Mouse (Mus musculus): ENCODE data around the gene Slit1. TPM values are rescaled to one million over a fixed set of nuclear protein-coding genes. Genes with fewer than 3 reads are reported as not detected.

The Slit1 gene
- polyA plus RNA-seq, 1 experiment from 2014 or later = 26.7 TPM

GRCm38 (mm10) chr19:41606208-41606987 lies 137.1 kb downstream of the Slit1 start:
- H3K9ac ChIP-seq = no peak overlapping the region
- H3K27me3 ChIP-seq (replicated peaks) = no peaks in the 10 kb centered on the region
- no peak for ATAC-seq (replicated peaks)
- H3K4me1 ChIP-seq = no peaks in the 10 kb centered on the region
- no peaks in the 10 kb centered on the region for H3K9me3 ChIP-seq
- WGBS = 79% methylated on average over 10 of the region's 10 CpGs
- H3K4me2 ChIP-seq = no peak overlapping the region
- no peak overlapping the region for H3K4me3 ChIP-seq
- H3K27ac ChIP-seq = no peak overlapping the region
- no peaks in the 10 kb centered on the region; the same call in 1 of the 2 replicates for H3K36me3 ChIP-seq (replicated peaks)

DNA sequence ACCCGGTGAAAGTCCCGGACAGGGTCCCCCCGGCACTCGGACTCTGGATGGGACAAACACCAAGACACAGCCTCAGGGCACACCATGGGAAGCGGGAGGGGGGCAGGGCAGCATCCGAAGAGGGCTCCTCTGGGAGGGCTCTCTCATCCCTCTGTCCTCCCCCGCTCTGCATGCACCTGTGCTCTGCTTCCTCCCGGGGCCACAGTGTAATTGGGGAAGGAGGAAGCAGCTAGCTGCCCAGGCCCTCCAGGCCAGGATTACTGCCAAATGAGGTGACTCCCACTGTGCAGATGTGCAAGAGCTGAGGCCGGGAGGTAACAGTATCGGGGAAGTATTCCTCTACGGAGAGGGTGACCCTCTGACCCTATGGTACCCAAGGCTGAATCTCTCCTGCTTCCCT lies 142.8 kb downstream of the Slit1 start:
- Histone ChIP-seq H3K27ac (no peak overlapping the region), H3K36me3 (replicated peaks) (no peaks in the 10 kb centered on the region), H3K4me3 (no peak overlapping the region), H3K9me3 (no peaks in the 10 kb centered on the region), H3K9ac (no peak overlapping the region), H3K4me2 (no peak overlapping the region), H3K4me1 (no peaks in the 10 kb centered on the region), H3K27me3 (replicated peaks) (no peaks in the 10 kb centered on the region)
- WGBS = 38% methylated on average over 11 of the region's 11 CpGs
- no peak for ATAC-seq (replicated peaks)

DNA sequence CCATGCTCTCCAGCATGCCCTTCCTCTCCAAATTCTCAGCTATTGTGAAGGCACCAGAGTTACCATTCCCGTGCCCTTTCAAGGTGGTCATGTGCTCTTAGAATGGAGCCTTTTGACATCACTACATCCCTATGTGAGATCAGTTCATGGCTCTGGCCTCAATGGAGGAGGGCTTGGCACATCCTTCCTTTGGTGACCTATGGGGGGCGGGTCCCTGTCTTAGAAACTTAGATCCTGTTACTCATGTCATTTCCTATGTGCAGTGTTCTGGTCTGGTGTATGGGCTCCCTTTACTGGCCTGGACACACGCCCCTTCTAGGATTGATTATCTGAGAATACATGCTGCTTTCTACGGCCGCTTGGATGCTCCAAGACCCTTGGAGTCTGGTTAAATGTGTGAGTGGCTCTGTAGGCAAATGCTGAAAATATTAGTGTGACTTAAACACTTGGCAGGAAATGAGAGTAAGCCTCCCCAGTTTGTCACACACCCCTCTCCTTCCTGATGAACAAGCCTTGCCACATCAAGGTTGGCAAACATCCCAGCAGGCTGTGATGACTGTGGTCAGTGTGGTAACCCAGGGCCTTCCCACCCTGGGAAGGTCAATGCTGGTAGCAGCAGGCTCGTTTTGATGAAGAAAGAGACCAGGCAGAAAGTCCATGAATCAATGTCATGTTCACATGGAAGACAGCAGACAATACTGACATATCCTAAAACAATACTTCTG lies 146.1 kb downstream of the Slit1 start:
- H3K9me3 ChIP-seq = no peaks in the 10 kb centered on the region
- no peaks in the 10 kb centered on the region for H3K27me3 ChIP-seq (replicated peaks)
- ATAC-seq (replicated peaks) = no peak
- H3K4me2 ChIP-seq = no peak overlapping the region
- no peaks in the 10 kb centered on the region for H3K4me1 ChIP-seq
- no peaks in the 10 kb centered on the region for H3K36me3 ChIP-seq (replicated peaks)
- no peak overlapping the region for H3K27ac ChIP-seq
- H3K4me3 ChIP-seq = no peak overlapping the region
- 87% methylated on average over 6 of the region's 6 CpGs for WGBS
- no peak overlapping the region for H3K9ac ChIP-seq

DNA sequence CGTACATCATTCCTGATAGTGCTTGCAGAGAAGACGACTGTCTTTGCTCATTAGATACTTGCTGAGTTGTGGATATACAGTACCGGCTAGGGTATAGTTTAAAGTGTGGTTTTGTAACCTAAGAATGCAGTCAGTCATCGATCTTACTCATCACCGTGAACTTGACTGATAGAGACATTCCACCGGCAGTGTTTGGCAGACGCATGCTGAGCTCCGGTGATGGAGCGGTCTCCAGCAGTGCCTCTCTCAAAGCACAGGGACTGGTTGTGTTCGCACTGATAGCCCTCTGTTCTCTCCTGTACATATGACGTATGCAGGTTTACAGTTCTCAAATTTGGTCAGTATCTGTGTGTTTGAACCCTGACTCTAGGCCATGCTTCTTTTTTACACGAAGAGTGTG lies 151.7 kb downstream of the Slit1 start:
- Histone ChIP-seq H3K27me3 (replicated peaks) (no peaks in the 10 kb centered on the region), H3K4me1 (no peaks in the 10 kb centered on the region), H3K36me3 (replicated peaks) (no peaks in the 10 kb centered on the region), H3K9ac (no peak overlapping the region), H3K27ac (no peak overlapping the region), H3K4me2 (no peak overlapping the region), H3K9me3 (no peaks in the 10 kb centered on the region), H3K4me3 (no peak overlapping the region)
- ATAC-seq (replicated peaks) = no peak
- WGBS = 78% methylated on average over 12 of the region's 12 CpGs

- no peaks in the 10 kb centered on the region for H3K36me3 ChIP-seq (replicated peaks)
- H3K27me3 ChIP-seq (replicated peaks) = no peaks in the 10 kb centered on the region
- no peak overlapping the region for H3K9ac ChIP-seq
- H3K4me3 ChIP-seq = no peak overlapping the region
- ATAC-seq (replicated peaks) = no peak
- H3K4me1 ChIP-seq = no peaks in the 10 kb centered on the region
- H3K4me2 ChIP-seq = no peak overlapping the region
- 77% methylated on average over 8 of the region's 8 CpGs for WGBS
- no peak overlapping the region for H3K27ac ChIP-seq
- H3K9me3 ChIP-seq = no peaks in the 10 kb centered on the region
Measured at GRCm38 (mm10) chr19:41589681-41590080, 153.8 kb downstream of the Slit1 start.

DNA sequence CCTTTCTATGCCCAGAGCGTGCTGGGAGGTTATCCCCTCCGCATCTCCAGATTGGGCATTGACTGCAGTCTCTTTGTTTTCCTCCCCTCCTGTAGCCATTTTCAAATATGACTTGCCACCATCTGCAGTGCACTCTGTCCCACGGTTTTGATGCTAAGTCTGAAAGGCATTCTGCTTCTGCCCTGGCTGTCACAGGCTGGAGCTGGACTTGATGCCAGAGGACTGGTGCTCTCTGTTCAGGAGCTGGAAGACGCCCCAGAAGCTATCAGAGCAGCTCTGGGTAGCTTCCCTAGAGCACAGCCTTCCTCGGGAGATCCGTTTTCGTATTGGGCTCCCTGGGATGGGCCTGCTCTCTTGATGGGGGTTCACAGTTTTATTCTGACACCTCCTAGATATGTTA lies 154.4 kb downstream of the Slit1 start:
- no peaks in the 10 kb centered on the region for H3K9me3 ChIP-seq
- no peak overlapping the region for H3K4me2 ChIP-seq
- no peaks in the 10 kb centered on the region for H3K36me3 ChIP-seq (replicated peaks)
- no peak overlapping the region for H3K4me3 ChIP-seq
- H3K27ac ChIP-seq = no peak overlapping the region
- ATAC-seq (replicated peaks) = no peak
- no peaks in the 10 kb centered on the region for H3K4me1 ChIP-seq
- 83% methylated on average over 7 of the region's 7 CpGs for WGBS
- no peak overlapping the region for H3K9ac ChIP-seq
- no peaks in the 10 kb centered on the region for H3K27me3 ChIP-seq (replicated peaks)

GRCm38 (mm10) chr19:41587431-41588222 lies 155.8 kb downstream of the Slit1 start:
- no peak for ATAC-seq (replicated peaks)
- Histone ChIP-seq H3K36me3 (replicated peaks) (peaks cover 9% of the 10 kb centered on the region; the same call in 1 of the 2 replicates), H3K4me3 (no peak overlapping the region), H3K27me3 (replicated peaks) (no peaks in the 10 kb centered on the region), H3K9me3 (no peaks in the 10 kb centered on the region), H3K4me2 (no peak overlapping the region), H3K4me1 (no peaks in the 10 kb centered on the region), H3K9ac (no peak overlapping the region), H3K27ac (no peak overlapping the region)
- 80% methylated on average over 20 of the region's 20 CpGs for WGBS

- ATAC-seq (replicated peaks) = no peak
- peaks cover 18% of the 10 kb centered on the region; the same call in 1 of the 2 replicates for H3K36me3 ChIP-seq (replicated peaks)
- H3K9ac ChIP-seq = no peak overlapping the region
- no peaks in the 10 kb centered on the region for H3K27me3 ChIP-seq (replicated peaks)
- 92% methylated on average over 10 of the region's 10 CpGs for WGBS
- no peaks in the 10 kb centered on the region for H3K9me3 ChIP-seq
- H3K27ac ChIP-seq = no peak overlapping the region
- no peaks in the 10 kb centered on the region for H3K4me1 ChIP-seq
- H3K4me2 ChIP-seq = no peak overlapping the region
- no peak overlapping the region for H3K4me3 ChIP-seq
Measured at GRCm38 (mm10) chr19:41586752-41587151, 156.7 kb downstream of the Slit1 start.

DNA sequence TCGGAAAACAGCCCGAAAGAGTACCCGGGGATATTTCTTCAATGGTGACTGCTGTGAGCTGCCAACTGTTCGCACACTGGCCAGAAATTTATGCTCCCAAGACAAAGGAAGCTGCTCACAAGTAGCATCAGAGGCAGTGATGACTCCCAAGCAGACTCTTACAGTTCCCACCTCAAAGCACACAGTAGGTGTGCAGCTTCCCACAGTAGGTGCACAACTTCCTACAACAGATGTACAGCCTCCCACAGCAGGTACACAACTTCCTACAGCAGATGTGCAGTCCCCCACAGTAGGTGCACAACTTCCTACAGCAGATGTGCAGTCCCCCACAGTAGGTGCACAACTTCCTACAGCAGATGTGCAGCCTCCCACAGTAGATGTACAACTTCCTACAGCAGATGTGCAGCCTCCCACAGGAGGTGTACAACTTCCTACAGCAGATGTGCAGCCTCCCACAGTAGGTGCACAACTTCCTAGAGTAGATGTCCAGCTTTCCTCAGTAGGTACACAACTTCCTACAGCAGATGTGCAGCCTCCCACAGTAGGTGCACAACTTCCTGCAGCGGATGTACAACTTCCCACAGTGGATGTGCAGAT lies 160.4 kb downstream of the Slit1 start:
- Histone ChIP-seq H3K4me2 (no peak overlapping the region), H3K36me3 (replicated peaks) (peaks cover 20% of the 10 kb centered on the region; the same call in 1 of the 2 replicates), H3K4me1 (no peaks in the 10 kb centered on the region), H3K9ac (no peak overlapping the region), H3K9me3 (no peaks in the 10 kb centered on the region), H3K4me3 (no peak overlapping the region), H3K27ac (no peak overlapping the region), H3K27me3 (replicated peaks) (no peaks in the 10 kb centered on the region)
- WGBS = 98% methylated on average over 5 of the region's 5 CpGs
- no peak for ATAC-seq (replicated peaks)

DNA sequence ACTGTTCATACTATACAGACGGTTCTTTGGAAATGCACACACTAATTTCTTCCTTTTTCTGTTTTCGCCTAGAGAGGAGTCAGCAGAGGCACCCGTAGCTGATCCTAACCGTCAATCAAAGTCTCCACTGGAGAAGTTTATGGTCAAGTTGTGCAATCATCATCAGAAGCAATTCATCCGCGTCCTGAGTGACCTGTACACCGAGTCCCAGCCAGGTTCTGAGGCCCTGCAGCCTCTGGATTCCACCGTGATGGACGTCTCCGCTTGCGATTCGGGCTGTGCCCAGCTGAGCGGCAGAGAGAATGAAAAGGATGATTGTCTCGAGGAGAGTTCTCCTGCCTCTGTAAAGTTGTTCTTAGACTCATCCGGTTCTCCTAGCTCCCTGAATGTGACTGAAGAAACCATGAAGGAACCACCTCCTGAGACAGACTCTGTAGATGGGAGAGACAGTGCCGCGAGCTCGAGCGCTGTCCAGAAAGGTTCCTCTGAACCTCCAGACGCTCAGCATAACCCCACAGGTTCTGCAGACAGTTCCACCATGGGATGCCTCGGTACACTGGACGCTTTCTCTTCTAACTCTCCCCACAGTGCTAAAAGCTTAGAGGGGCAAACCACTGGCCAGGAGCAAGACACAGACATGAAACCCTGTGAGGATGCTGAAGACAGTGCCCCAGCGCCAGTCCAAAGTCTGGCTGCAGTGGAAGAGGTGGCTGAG lies 161.6 kb downstream of the Slit1 start, which contains the start of gene Gm340:
Gm340 (plus strand) TSS at position 665 of the 715 bp plus-strand sequence.
- Histone ChIP-seq H3K4me1 (no peaks in the 10 kb centered on the region), H3K9me3 (no peaks in the 10 kb centered on the region), H3K27me3 (replicated peaks) (no peaks in the 10 kb centered on the region), H3K36me3 (replicated peaks) (peaks cover 20% of the 10 kb centered on the region; the same call in 1 of the 2 replicates), H3K4me3 (no peak within 1 kb of the TSS), H3K4me2 (no peak within 1 kb of the TSS), H3K27ac (no peak within 1 kb of the TSS), H3K9ac (no peak within 1 kb of the TSS)
- ATAC-seq (replicated peaks) = no peak
- 94% methylated on average over 23 of the region's 23 CpGs for WGBS

DNA sequence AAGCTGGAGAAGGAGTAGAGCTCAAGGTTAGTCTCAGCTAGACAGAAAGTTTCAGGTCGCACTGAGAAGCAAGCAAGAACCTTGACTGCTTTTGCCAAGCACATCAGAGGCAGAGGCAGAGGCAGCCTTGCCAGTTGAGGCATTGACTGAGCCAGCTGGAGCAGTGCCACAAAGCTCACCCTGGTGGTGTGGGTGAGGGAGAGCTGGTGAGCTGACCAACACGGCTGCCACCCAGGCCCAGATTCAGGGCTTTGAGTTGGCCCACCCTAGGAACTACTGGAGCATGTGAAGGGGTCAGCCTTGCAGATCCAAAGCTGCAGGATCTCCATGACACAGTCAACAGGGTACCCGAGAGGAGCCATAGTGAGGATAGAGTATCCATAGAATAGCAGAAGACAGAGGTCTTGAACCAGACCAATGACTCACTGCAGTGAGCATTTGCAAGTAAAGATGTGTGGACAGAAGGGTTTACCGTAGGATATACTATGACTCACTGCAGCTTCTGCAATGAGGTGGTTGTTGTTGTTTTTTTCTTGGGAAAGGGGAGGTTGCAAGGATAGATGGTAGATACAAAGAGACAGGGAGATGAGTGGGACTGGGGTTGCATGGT lies 164.0 kb downstream of the Slit1 start:
- H3K4me1 ChIP-seq = no peaks in the 10 kb centered on the region
- 86% methylated on average over 4 of the region's 4 CpGs for WGBS
- no peak overlapping the region for H3K4me3 ChIP-seq
- H3K9me3 ChIP-seq = no peaks in the 10 kb centered on the region
- H3K36me3 ChIP-seq (replicated peaks) = peaks cover 20% of the 10 kb centered on the region; the same call in 1 of the 2 replicates
- no peak for ATAC-seq (replicated peaks)
- H3K27ac ChIP-seq = no peak overlapping the region
- H3K9ac ChIP-seq = no peak overlapping the region
- H3K4me2 ChIP-seq = no peak overlapping the region
- no peaks in the 10 kb centered on the region for H3K27me3 ChIP-seq (replicated peaks)

Data from midbrain, embryonic 15.5 days (tissue).